Mouse (Mus musculus) kidney, embryonic 16.5 days (tissue): ENCODE data around the gene Hist1h2ae. TPM values are rescaled to one million over a fixed set of nuclear protein-coding genes. Genes with fewer than 3 reads are reported as not detected.
A peak's percentile ranks its signal among the peaks of the same experiment; 100 is the strongest.
"Not testable (repeated sequence)": the region's sequence is repeated elsewhere in the genome, so short reads cannot be mapped to it uniquely, and the experiment has no call there.

Experiments used
- ATAC-seq: fragments of 200-750 bp; cut with Nextera tagmentation; 2 replicates; pipeline ENCODE4 v1.8.0; 2017; ENCODE audit warnings: moderate TSS enrichment; ENCODE audit not compliant: low FRiP score, low TSS enrichment
- H3K27ac ChIP-seq: fragments of 300-500 bp; sonication (generic); 2 replicates; pipeline ENCODE4 v1.5.1; 2014; ENCODE audit warnings: low read length
- H3K27me3 ChIP-seq: fragments of 300-500 bp; sonication (generic); 2 replicates; pipeline ENCODE4 v1.6.1; 2014; ENCODE audit warnings: low read length, control low read depth, mixed read lengths; ENCODE audit not compliant: insufficient read depth
- H3K36me3 ChIP-seq: fragments of 300-500 bp; sonication (generic); 2 replicates; pipeline ENCODE4 v1.6.1; 2014; ENCODE audit warnings: low read length, control low read depth, mixed read lengths; ENCODE audit not compliant: insufficient read depth
- H3K4me1 ChIP-seq: fragments of 300-500 bp; sonication (generic); 2 replicates; pipeline ENCODE4 v1.6.1; 2014; ENCODE audit warnings: low read length, control low read depth, mixed read lengths; ENCODE audit not compliant: insufficient read depth
- H3K4me2 ChIP-seq: fragments of 300-500 bp; sonication (generic); replicated peaks from 2 replicates; pipeline ENCODE4 v1.6.1; 2014; ENCODE audit warnings: low read depth, low read length
- H3K4me3 ChIP-seq: fragments of 300-500 bp; sonication (generic); 2 replicates; pipeline ENCODE4 v1.5.1; 2014; ENCODE audit warnings: mild to moderate bottlenecking, low read length
- H3K9ac ChIP-seq: fragments of 300-500 bp; sonication (generic); replicated peaks from 2 replicates; pipeline ENCODE4 v1.6.1; 2014; ENCODE audit warnings: low read length
- H3K9me3 ChIP-seq: fragments of 300-500 bp; sonication (generic); 2 replicates; pipeline ENCODE4 v1.6.1; 2016; ENCODE audit warnings: low read length, control low read depth
- WGBS: fragments of 180-500 bp; shearing (Covaris S2); extraction: QIAGEN DNeasy Blood & Tissue Kit; methylation state at CpG from one replicate; pipeline ENCODE4 v1.1.7; 2014; 5-methylcytosine and 5-hydroxymethylcytosine counted together
- polyA plus RNA-seq: library from polyadenylated mRNA; unstranded; fragments of >200 nt; fragmentation: Nextera tagmentation; extraction: Ambion mirVana; gene quantifications from 2 replicates; pipeline ENCODE4 v1.2.1, GENCODE M21; 2015

Gene Hist1h2ae
- polyA plus RNA-seq, 1 experiment from 2014 or later = 57.7 TPM

GRCm38 (mm10) chr13:23562699-23563462, 8.1 kb downstream of the Hist1h2ae start:
- H3K9ac ChIP-seq = peak overlapping the region; percentile 74

GRCm38 (mm10) chr13:23561883-23562659, 8.9 kb downstream of the Hist1h2ae start, which contains the start of gene Hist1h3e:
TSS of gene Hist1h3e (minus strand) at chr13:23562369.
- H3K4me3 ChIP-seq = peak within 1 kb of the TSS; percentile 47
- not testable (repeated sequence) for H3K36me3 ChIP-seq, H3K4me1 ChIP-seq, H3K9me3 ChIP-seq, H3K27me3 ChIP-seq
- peak within 1 kb of the TSS; percentile 100 for H3K27ac ChIP-seq
- H3K9ac ChIP-seq = peak within 1 kb of the TSS; percentile 74
- 1% methylated on average over 55 of the region's 67 CpGs for WGBS
- ATAC-seq = peak; percentile 95
- H3K4me2 ChIP-seq = peak within 1 kb of the TSS; percentile 77

More at GRCm38 (mm10) chr13:23562699-23563462, 8.1 kb downstream of the Hist1h2ae start:
- H3K4me1 ChIP-seq = no peaks in the 10 kb centered on the region; the same call in 1 of the 2 replicates
- peak overlapping the region; percentile 37 for H3K4me3 ChIP-seq
- peak overlapping the region; percentile 77 for H3K4me2 ChIP-seq
- WGBS = 3% methylated on average over 18 of the region's 18 CpGs
- no peaks in the 10 kb centered on the region for H3K9me3 ChIP-seq
- H3K36me3 ChIP-seq = no peaks in the 10 kb centered on the region
- H3K27me3 ChIP-seq = no peaks in the 10 kb centered on the region
- ATAC-seq = peak; percentile 64
- peak overlapping the region; percentile 100 for H3K27ac ChIP-seq

GRCm38 (mm10) chr13:23561531-23561882, 9.5 kb downstream of the Hist1h2ae start:
- Histone ChIP-seq H3K27ac (peak overlapping the region; percentile 100), H3K4me2 (peak overlapping the region; percentile 77), H3K4me3 (peak overlapping the region; percentile 47)
- H3K9ac ChIP-seq, H3K4me1 ChIP-seq, H3K9me3 ChIP-seq, H3K36me3 ChIP-seq, H3K27me3 ChIP-seq, ATAC-seq: not testable (repeated sequence)
- WGBS = 0% methylated on average over 2 of the region's 5 CpGs

GRCm38 (mm10) chr13:23560699-23561098, 10.3 kb downstream of the Hist1h2ae start:
- peak overlapping the region; percentile 43; the same call in 1 of the 2 replicates for H3K27ac ChIP-seq
- not testable (repeated sequence) for H3K9ac ChIP-seq, H3K9me3 ChIP-seq, H3K36me3 ChIP-seq, ATAC-seq, H3K4me3 ChIP-seq, H3K27me3 ChIP-seq, H3K4me1 ChIP-seq
- 0 out of 2 replicates have a peak overlapping the region, but pooled peaks have one; percentile 23 for H3K4me2 ChIP-seq
- 4% methylated on average over 2 of the region's 2 CpGs for WGBS

- no peaks in the 10 kb centered on the region for H3K27me3 ChIP-seq
- ATAC-seq = no peak
- WGBS = 72% methylated on average over 3 of the region's 3 CpGs
These were observed 14.1 kb downstream of the Hist1h2ae start for GRCm38 (mm10) chr13:23556906-23557305.

GRCm38 (mm10) chr13:23555839-23556416, 15.1 kb downstream of the Hist1h2ae start:
- Histone ChIP-seq H3K9ac (peak overlapping the region; percentile 74), H3K27me3 (no peaks in the 10 kb centered on the region), H3K27ac (peak overlapping the region; percentile 99), H3K36me3 (no peaks in the 10 kb centered on the region), H3K4me3 (peak overlapping the region; percentile 52), H3K4me2 (peak overlapping the region; percentile 60), H3K4me1 (peaks cover 13% of the 10 kb centered on the region), H3K9me3 (no peaks in the 10 kb centered on the region)
- peak; percentile 89 for ATAC-seq
- WGBS = under 1% methylated on average over 18 of the region's 18 CpGs

More at GRCm38 (mm10) chr13:23556906-23557305, 14.1 kb downstream of the Hist1h2ae start:
- peak overlapping the region; percentile 60 for H3K4me2 ChIP-seq
- H3K9me3 ChIP-seq = no peaks in the 10 kb centered on the region
- H3K4me1 ChIP-seq = peaks cover 12% of the 10 kb centered on the region
- peak overlapping the region; percentile 46; the same call in 1 of the 2 replicates for H3K9ac ChIP-seq
- peak overlapping the region; percentile 5; the same call in 1 of the 2 replicates for H3K4me3 ChIP-seq
- peak overlapping the region; percentile 76 for H3K27ac ChIP-seq
- no peaks in the 10 kb centered on the region for H3K36me3 ChIP-seq

- peak; percentile 91 for ATAC-seq
- no peaks in the 10 kb centered on the region for H3K9me3 ChIP-seq
- no peaks in the 10 kb centered on the region for H3K36me3 ChIP-seq
- WGBS = under 1% methylated on average over 45 of the region's 54 CpGs
- peak overlapping the region; percentile 52 for H3K4me3 ChIP-seq
- H3K4me1 ChIP-seq = peaks cover 18% of the 10 kb centered on the region
- peak overlapping the region; percentile 60 for H3K4me2 ChIP-seq
- H3K27me3 ChIP-seq = no peaks in the 10 kb centered on the region
- H3K9ac ChIP-seq = peak overlapping the region; percentile 74
- peak overlapping the region; percentile 99 for H3K27ac ChIP-seq
These were observed 15.8 kb downstream of the Hist1h2ae start for GRCm38 (mm10) chr13:23554925-23555838.

- Histone ChIP-seq H3K4me3 (peak overlapping the region; percentile 52), H3K4me2 (peak overlapping the region; percentile 60), H3K4me1 (peaks cover 18% of the 10 kb centered on the region), H3K9ac (peak overlapping the region; percentile 74), H3K27ac (peak overlapping the region; percentile 99), H3K9me3 (no peaks in the 10 kb centered on the region), H3K27me3 (no peaks in the 10 kb centered on the region), H3K36me3 (no peaks in the 10 kb centered on the region)
- 19% methylated on average over 9 of the region's 9 CpGs for WGBS
- ATAC-seq = no peak
These were observed 16.6 kb downstream of the Hist1h2ae start for GRCm38 (mm10) chr13:23554393-23554792.

GRCm38 (mm10) chr13:23552962-23553361, 18.1 kb downstream of the Hist1h2ae start, which contains the start of gene Hist1h1d:
TSS of gene Hist1h1d (plus strand) at chr13:23553262.
- Histone ChIP-seq H3K36me3 (no peaks in the 10 kb centered on the region), H3K9ac (no peak within 1 kb of the TSS; the same call in 1 of the 2 replicates), H3K4me3 (no peak within 1 kb of the TSS), H3K27ac (peak within 1 kb of the TSS; percentile 99), H3K4me2 (peak within 1 kb of the TSS; percentile 68), H3K4me1 (peaks cover 18% of the 10 kb centered on the region), H3K27me3 (no peaks in the 10 kb centered on the region), H3K9me3 (no peaks in the 10 kb centered on the region)
- no peak for ATAC-seq
